Mouse (Mus musculus) midbrain, embryonic 14.5 days (tissue): Measurements from ENCODE around the gene Abca17. TPM values are rescaled to one million over a fixed set of nuclear protein-coding genes. Genes with fewer than 3 reads are reported as not detected.

ENCODE experiments used
- ATAC-seq: fragments of 200-750 bp; cut with Nextera tagmentation; 2 replicates; pipeline ENCODE4 v1.8.0; 2017; ENCODE audit warnings: moderate number of reproducible peaks, moderate library complexity; ENCODE audit not compliant: low FRiP score, low TSS enrichment
- DNase-seq: peaks from one replicate; pipeline ENCODE4 v3.0.0-alpha.2; 2015
- H3K27ac ChIP-seq: fragments of 300-500 bp; sonication (generic); replicated peaks from 2 replicates; pipeline ENCODE4 v1.5.1; 2014; ENCODE audit warnings: mild to moderate bottlenecking, low read depth, low read length, moderate library complexity
- H3K27me3 ChIP-seq: fragments of 300-500 bp; sonication (generic); 2 replicates; pipeline ENCODE4 v1.6.1; 2014; ENCODE audit warnings: low read length, control low read depth, mixed read lengths; ENCODE audit not compliant: control insufficient read depth, insufficient read depth
- H3K36me3 ChIP-seq: fragments of 300-500 bp; sonication (generic); 2 replicates; pipeline ENCODE4 v1.6.1; 2014; ENCODE audit warnings: low read length, control low read depth; ENCODE audit not compliant: control insufficient read depth, insufficient read depth
- H3K4me1 ChIP-seq: fragments of 300-500 bp; sonication (generic); 2 replicates; pipeline ENCODE4 v1.6.1; 2014; ENCODE audit warnings: mild to moderate bottlenecking, antibody characterized with exemption, low read length, control low read depth; ENCODE audit not compliant: control insufficient read depth, insufficient read depth
- H3K4me2 ChIP-seq: fragments of 300-500 bp; sonication (generic); 2 replicates; pipeline ENCODE4 v1.6.1; 2014; ENCODE audit warnings: mild to moderate bottlenecking, low read length, moderate library complexity
- H3K4me3 ChIP-seq: fragments of 300-500 bp; sonication (generic); replicated peaks from 2 replicates; pipeline ENCODE4 v1.5.1; 2014; ENCODE audit warnings: low read depth, low read length
- H3K9ac ChIP-seq: fragments of 300-500 bp; sonication (generic); replicated peaks from 2 replicates; pipeline ENCODE4 v1.6.1; 2014; ENCODE audit warnings: mild to moderate bottlenecking, low read length, moderate library complexity
- H3K9me3 ChIP-seq: fragments of 300-500 bp; sonication (generic); 2 replicates; pipeline ENCODE4 v1.6.1; 2016; ENCODE audit warnings: low read length, control low read depth, mixed read lengths; ENCODE audit not compliant: control insufficient read depth
- WGBS: fragments of 180-500 bp; shearing (Covaris S2); extraction: QIAGEN DNeasy Blood & Tissue Kit; methylation state at CpG from one replicate; pipeline ENCODE4 v1.1.7; 2014; 5-methylcytosine and 5-hydroxymethylcytosine counted together
- polyA plus RNA-seq: library from polyadenylated mRNA; unstranded; fragments of >200 nt; fragmentation: Nextera tagmentation; extraction: Ambion mirVana; gene quantifications from 2 replicates; pipeline ENCODE4 v1.2.1, GENCODE M21; 2014

The Abca17 gene
- polyA plus RNA-seq: 0.18 and 0.47 TPM in 2 replicates

- WGBS: 3% methylated on average over 42 of the region's 42 CpGs
- DNase-seq: no peak
These were observed at the start of gene Abca17 for GRCm38 (mm10) chr17:24350926-24351759. Abca17 (minus strand) TSS chr17:24351068.

GRCm38 (mm10) chr17:24394456-24394855, 43.6 kb upstream of the Abca17 start:
- ATAC-seq (no peak), DNase-seq (no peak)
- Histone ChIP-seq H3K4me1 (no peaks in the 10 kb centered on the region), H3K4me2 (no peak overlapping the region), H3K36me3 (peaks cover 80% of the 10 kb centered on the region), H3K9ac (no peak overlapping the region), H3K27ac (no peak overlapping the region), H3K9me3 (no peaks in the 10 kb centered on the region), H3K4me3 (no peak overlapping the region), H3K27me3 (no peaks in the 10 kb centered on the region)
- 94% methylated on average over 7 of the region's 7 CpGs for WGBS

More at GRCm38 (mm10) chr17:24350926-24351759, at the start of gene Abca17:
- peaks cover 13% of the 10 kb centered on the region for H3K4me1 ChIP-seq
- no peaks in the 10 kb centered on the region for H3K36me3 ChIP-seq
- 0 out of 2 replicates have a peak, but pooled peaks have one; percentile 19 for ATAC-seq
- peak within 1 kb of the TSS; percentile 90 for H3K4me3 ChIP-seq
- H3K9ac ChIP-seq: peak within 1 kb of the TSS; percentile 88
- H3K27me3 ChIP-seq: peaks cover 20% of the 10 kb centered on the region
- H3K27ac ChIP-seq: peak within 1 kb of the TSS; percentile 82
- H3K4me2 ChIP-seq: peak within 1 kb of the TSS; percentile 67
- H3K9me3 ChIP-seq: no peaks in the 10 kb centered on the region

GRCm38 (mm10) chr17:24393527-24393926, 42.7 kb upstream of the Abca17 start:
- H3K27ac ChIP-seq: no peak overlapping the region
- no peak for DNase-seq
- no peak overlapping the region for H3K4me3 ChIP-seq
- no peak for ATAC-seq
- peaks cover 77% of the 10 kb centered on the region for H3K36me3 ChIP-seq
- H3K9me3 ChIP-seq: no peaks in the 10 kb centered on the region
- WGBS: 49% methylated on average over 4 of the region's 4 CpGs
- no peak overlapping the region for H3K9ac ChIP-seq
- H3K4me1 ChIP-seq: no peaks in the 10 kb centered on the region
- H3K4me2 ChIP-seq: no peak overlapping the region
- no peaks in the 10 kb centered on the region for H3K27me3 ChIP-seq

- 68% methylated on average over 8 of the region's 8 CpGs for WGBS
- ATAC-seq: no peak
- no peaks in the 10 kb centered on the region for H3K9me3 ChIP-seq
- DNase-seq: peak; percentile 9
- no peak overlapping the region for H3K27ac ChIP-seq
- no peak overlapping the region for H3K9ac ChIP-seq
- no peaks in the 10 kb centered on the region for H3K4me1 ChIP-seq
- H3K4me2 ChIP-seq: no peak overlapping the region
- H3K36me3 ChIP-seq: peaks cover 79% of the 10 kb centered on the region
- no peak overlapping the region for H3K4me3 ChIP-seq
- no peaks in the 10 kb centered on the region for H3K27me3 ChIP-seq
These were observed 40.3 kb upstream of the Abca17 start for GRCm38 (mm10) chr17:24391149-24391548.

GRCm38 (mm10) chr17:24389865-24390264, 39.0 kb upstream of the Abca17 start:
- Histone ChIP-seq H3K4me1 (no peaks in the 10 kb centered on the region), H3K27ac (no peak overlapping the region), H3K9me3 (no peaks in the 10 kb centered on the region), H3K4me3 (no peak overlapping the region), H3K27me3 (no peaks in the 10 kb centered on the region), H3K4me2 (no peak overlapping the region), H3K9ac (no peak overlapping the region), H3K36me3 (peaks cover 82% of the 10 kb centered on the region)
- DNase-seq (peak; percentile 75), ATAC-seq (no peak)
- 8% methylated on average over 2 of the region's 2 CpGs for WGBS

GRCm38 (mm10) chr17:24388711-24389110, 37.8 kb upstream of the Abca17 start:
- H3K9me3 ChIP-seq: no peaks in the 10 kb centered on the region
- no peak overlapping the region for H3K27ac ChIP-seq
- no peak overlapping the region for H3K4me3 ChIP-seq
- no peaks in the 10 kb centered on the region for H3K4me1 ChIP-seq
- 84% methylated on average over 5 of the region's 5 CpGs for WGBS
- no peaks in the 10 kb centered on the region for H3K27me3 ChIP-seq
- ATAC-seq (no peak), DNase-seq (no peak)
- no peak overlapping the region for H3K4me2 ChIP-seq
- no peak overlapping the region for H3K9ac ChIP-seq
- peaks cover 85% of the 10 kb centered on the region for H3K36me3 ChIP-seq

- ATAC-seq (no peak), DNase-seq (no peak)
- H3K36me3 ChIP-seq: peaks cover 90% of the 10 kb centered on the region
- H3K4me3 ChIP-seq: no peak overlapping the region
- no peak overlapping the region for H3K27ac ChIP-seq
- no peaks in the 10 kb centered on the region for H3K27me3 ChIP-seq
- H3K9me3 ChIP-seq: no peaks in the 10 kb centered on the region
- H3K9ac ChIP-seq: no peak overlapping the region
- no peak overlapping the region for H3K4me2 ChIP-seq
- H3K4me1 ChIP-seq: no peaks in the 10 kb centered on the region
- 89% methylated on average over 8 of the region's 8 CpGs for WGBS
These were observed 32.9 kb upstream of the Abca17 start for GRCm38 (mm10) chr17:24383789-24384188.

- 96% methylated on average over 2 of the region's 2 CpGs for WGBS
- no peaks in the 10 kb centered on the region for H3K9me3 ChIP-seq
- H3K27ac ChIP-seq: no peak overlapping the region
- ATAC-seq (no peak), DNase-seq (no peak)
- no peaks in the 10 kb centered on the region for H3K4me1 ChIP-seq
- no peak overlapping the region for H3K9ac ChIP-seq
- H3K27me3 ChIP-seq: no peaks in the 10 kb centered on the region
- no peak overlapping the region for H3K4me3 ChIP-seq
- peaks cover 88% of the 10 kb centered on the region for H3K36me3 ChIP-seq
- H3K4me2 ChIP-seq: no peak overlapping the region
These were observed 27.6 kb upstream of the Abca17 start for GRCm38 (mm10) chr17:24378496-24378895.

- Histone ChIP-seq H3K4me2 (no peak overlapping the region), H3K27ac (no peak overlapping the region), H3K4me1 (no peaks in the 10 kb centered on the region), H3K9me3 (no peaks in the 10 kb centered on the region), H3K27me3 (no peaks in the 10 kb centered on the region), H3K36me3 (peaks cover 90% of the 10 kb centered on the region), H3K4me3 (no peak overlapping the region), H3K9ac (no peak overlapping the region)
- ATAC-seq (no peak), DNase-seq (no peak)
- WGBS: 90% methylated on average over 6 of the region's 6 CpGs
These were observed 25.0 kb upstream of the Abca17 start for GRCm38 (mm10) chr17:24375886-24376285.
